Mouse (Mus musculus) heart, postnatal 0 days (tissue): ENCODE results near the gene Ccdc88a. TPM values are rescaled to one million over a fixed set of nuclear protein-coding genes. Genes with fewer than 3 reads are reported as not detected.
"Not testable (repeated sequence)": the region's sequence is repeated elsewhere in the genome, so short reads cannot be mapped to it uniquely, and the experiment has no call there.

Source experiments
- ATAC-seq: fragments of 200-750 bp; cut with Nextera tagmentation; 2 replicates; pipeline ENCODE4 v1.8.0; 2017; ENCODE audit warnings: low read depth, moderate number of reproducible peaks, moderate library complexity; ENCODE audit not compliant: insufficient read depth
- DNase-seq: peaks from one replicate; pipeline ENCODE4 v3.0.0-alpha.2; 2016; ENCODE audit warnings: low spot score
- H3K27ac ChIP-seq: fragments of 300-500 bp; sonication (generic); 2 replicates; pipeline ENCODE4 v1.5.1; 2014; ENCODE audit warnings: low read depth, mild to moderate bottlenecking
- H3K27me3 ChIP-seq: fragments of 300-500 bp; sonication (generic); 2 replicates; pipeline ENCODE4 v1.6.1; 2014; ENCODE audit warnings: low read length, mixed read lengths; ENCODE audit not compliant: control insufficient read depth, insufficient read depth
- H3K36me3 ChIP-seq: fragments of 300-500 bp; sonication (generic); replicated peaks from 2 replicates; pipeline ENCODE4 v1.6.1; 2014; ENCODE audit warnings: low read length, mixed read lengths; ENCODE audit not compliant: control insufficient read depth, insufficient read depth
- H3K4me1 ChIP-seq: fragments of 300-500 bp; sonication (generic); 2 replicates; pipeline ENCODE4 v1.6.1; 2014; ENCODE audit warnings: antibody characterized with exemption; ENCODE audit not compliant: control insufficient read depth, insufficient read depth
- H3K4me2 ChIP-seq: fragments of 300-500 bp; sonication (generic); 2 replicates; pipeline ENCODE4 v1.6.1; 2014; ENCODE audit warnings: low read depth, mild to moderate bottlenecking, low read length, moderate library complexity
- H3K4me3 ChIP-seq: fragments of 300-500 bp; sonication (generic); 2 replicates; pipeline ENCODE4 v1.5.1; 2014; ENCODE audit warnings: low read depth, low read length
- H3K9ac ChIP-seq: fragments of 300-500 bp; sonication (generic); replicated peaks from 2 replicates; pipeline ENCODE4 v1.6.1; 2014; ENCODE audit warnings: low read depth, low read length, mixed read lengths
- H3K9me3 ChIP-seq: fragments of 300-500 bp; sonication (generic); replicated peaks from 2 replicates; pipeline ENCODE4 v1.6.1; 2016; ENCODE audit warnings: low read length; ENCODE audit not compliant: control insufficient read depth
- CTCF ChIP-seq: IDR thresholded peaks from 2 replicates; pipeline ENCODE4 v1.5.1; 2016; ENCODE audit warnings: antibody characterized with exemption, control low read depth, low read depth
- EP300 ChIP-seq: IDR thresholded peaks from 2 replicates; pipeline ENCODE4 v1.6.1; 2016; ENCODE audit warnings: antibody characterized with exemption, low read depth
- WGBS: fragments of 180-500 bp; shearing (Covaris S2); extraction: QIAGEN DNeasy Blood & Tissue Kit; methylation state at CpG from one replicate; pipeline ENCODE4 v1.1.7; 2014; 5-methylcytosine and 5-hydroxymethylcytosine counted together
- polyA plus RNA-seq: library from polyadenylated mRNA; unstranded; fragments of >200 nt; fragmentation: Nextera tagmentation; extraction: Ambion mirVana; gene quantifications from 2 replicates; pipeline ENCODE4 v1.2.1, GENCODE M21; 2015
- total RNA-seq: library from RNA; depleted of rRNA; stranded (reverse); fragments of >200 nt; gene quantifications from 2 replicates; pipeline ENCODE4 v1.2.3, GENCODE M21; 2014; ENCODE audit warnings: low replicate concordance

Ccdc88a gene
- total and polyA plus RNA-seq, 2 experiments from 2014 or later: 11.9 to 13.6 TPM

- Histone ChIP-seq H3K9me3 (no peaks in the 10 kb centered on the region), H3K27ac (no peak overlapping the region), H3K27me3 (no peaks in the 10 kb centered on the region), H3K4me1 (no peaks in the 10 kb centered on the region), H3K4me3 (no peak overlapping the region), H3K4me2 (no peak overlapping the region), H3K36me3 (peaks cover 66% of the 10 kb centered on the region), H3K9ac (no peak overlapping the region)
- ATAC-seq: no peak
- 93% methylated on average over 1 of the region's 1 CpGs for WGBS
- TF ChIP-seq CTCF (no peak), EP300 (no peak)
- DNase-seq: no peak
Observed at GRCm38 (mm10) chr11:29538201-29538600, 164.7 kb downstream of the Ccdc88a start.

DNA sequence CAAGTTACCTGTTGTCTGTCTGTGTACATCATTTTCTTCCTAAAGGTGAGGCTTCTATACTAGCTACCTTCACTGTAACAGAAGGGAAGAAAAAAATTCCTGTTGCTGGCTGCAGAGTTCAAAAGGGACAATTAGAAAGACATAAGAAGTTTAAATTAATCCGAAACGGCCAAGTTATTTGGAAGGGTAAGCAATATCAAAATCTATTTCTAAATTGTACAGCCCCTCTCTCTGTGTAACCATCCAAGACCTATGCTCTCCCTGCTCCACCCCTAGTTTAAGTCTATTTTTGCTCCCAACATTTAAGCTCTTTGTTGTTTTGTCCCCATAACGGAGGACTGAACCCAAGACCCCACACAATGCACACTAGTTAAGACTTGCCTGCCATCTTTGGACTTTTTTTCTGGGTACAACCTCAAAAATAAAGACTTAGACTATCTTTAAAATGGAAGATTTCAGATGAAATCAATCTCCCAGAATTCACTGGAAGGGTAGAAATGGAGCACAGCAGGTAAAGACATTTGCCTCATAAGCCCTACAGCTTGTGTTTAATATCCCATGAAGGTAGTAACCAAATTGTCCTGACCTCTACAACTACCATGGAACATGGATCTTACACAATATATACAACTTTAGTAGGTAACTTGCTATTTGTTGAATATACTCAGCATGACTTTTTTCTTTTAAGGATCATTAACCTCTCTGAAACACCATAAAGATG, 170.9 kb downstream of the Ccdc88a start:
- ATAC-seq: no peak
- H3K4me3 ChIP-seq: no peak overlapping the region
- TF ChIP-seq CTCF (no peak), EP300 (no peak)
- H3K27me3 ChIP-seq: no peaks in the 10 kb centered on the region
- H3K4me2 ChIP-seq: no peak overlapping the region
- peaks cover 43% of the 10 kb centered on the region for H3K36me3 ChIP-seq
- H3K9ac ChIP-seq: no peak overlapping the region
- no peaks in the 10 kb centered on the region for H3K9me3 ChIP-seq
- 93% methylated on average over 3 of the region's 3 CpGs for WGBS
- H3K27ac ChIP-seq: no peak overlapping the region
- peaks cover 11% of the 10 kb centered on the region; the same call in 1 of the 2 replicates for H3K4me1 ChIP-seq
- DNase-seq: no peak

DNA sequence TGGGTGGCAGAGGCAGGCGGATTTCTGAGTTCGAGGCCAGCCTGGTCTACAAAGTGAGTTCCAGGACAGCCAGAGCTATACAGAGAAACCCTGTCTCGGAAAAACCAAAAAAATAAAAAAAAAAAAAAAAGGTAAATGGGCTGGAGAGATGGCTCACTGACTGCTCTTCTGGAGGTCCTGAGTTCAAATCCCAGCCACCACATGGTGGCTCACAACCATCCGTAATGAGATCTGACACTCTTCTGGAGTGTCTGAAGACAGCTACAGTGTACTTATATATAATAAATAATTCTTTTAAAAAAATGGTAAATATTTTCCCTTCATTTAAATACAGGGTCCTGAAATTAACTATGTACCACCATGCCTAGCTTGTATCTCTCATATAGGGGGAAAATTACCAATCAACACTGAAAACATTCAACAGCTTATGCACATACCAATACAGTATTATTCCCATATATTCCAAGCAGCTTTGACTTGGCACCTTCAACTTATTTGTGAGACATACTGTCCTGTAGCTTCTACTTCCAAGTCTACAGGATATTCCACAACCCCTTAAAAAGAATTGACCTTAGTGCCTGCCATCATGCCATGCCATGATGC, 171.8 kb downstream of the Ccdc88a start:
- H3K36me3 ChIP-seq: peaks cover 40% of the 10 kb centered on the region
- H3K4me3 ChIP-seq, H3K9ac ChIP-seq, H3K9me3 ChIP-seq, ATAC-seq, H3K27ac ChIP-seq, DNase-seq, H3K4me2 ChIP-seq, H3K27me3 ChIP-seq: not testable (repeated sequence)
- peaks cover 11% of the 10 kb centered on the region; the same call in 1 of the 2 replicates for H3K4me1 ChIP-seq
- WGBS: 82% methylated on average over 4 of the region's 4 CpGs

- not testable (repeated sequence) for H3K9me3 ChIP-seq, H3K9ac ChIP-seq, ATAC-seq, DNase-seq, H3K4me3 ChIP-seq, H3K27ac ChIP-seq, H3K27me3 ChIP-seq
- H3K36me3 ChIP-seq: peaks cover 31% of the 10 kb centered on the region
- peak overlapping the region; percentile 92; the same call in 1 of the 2 replicates for H3K4me2 ChIP-seq
- H3K4me1 ChIP-seq: peaks cover 11% of the 10 kb centered on the region; the same call in 1 of the 2 replicates
- WGBS: 90% methylated on average over 2 of the region's 2 CpGs
Observed at GRCm38 (mm10) chr11:29546297-29546696, 172.8 kb downstream of the Ccdc88a start.

DNA sequence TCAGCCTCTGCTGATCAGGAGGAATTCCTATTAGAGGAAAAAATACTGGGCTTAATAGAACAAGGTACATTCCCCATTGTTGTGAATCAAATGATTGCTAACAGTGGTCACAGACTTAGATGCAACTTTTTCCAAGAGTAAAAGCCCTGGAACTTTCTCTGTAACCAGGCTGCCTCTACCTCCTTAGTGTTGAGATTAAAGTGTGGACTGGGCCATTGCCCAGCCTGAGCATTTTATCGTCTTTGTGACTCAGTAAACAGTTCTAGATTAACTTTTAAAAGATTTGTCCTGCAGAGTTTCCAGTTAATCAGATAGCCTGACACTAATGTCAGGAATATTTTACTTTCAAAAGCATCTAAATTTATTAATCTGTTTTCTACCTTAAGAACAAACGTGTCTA, 173.3 kb downstream of the Ccdc88a start:
- peak overlapping the region; percentile 93 for H3K9ac ChIP-seq

More for the DNA sequence above, 173.3 kb downstream of the Ccdc88a start:
- Histone ChIP-seq H3K4me2 (peak overlapping the region; percentile 92), H3K27me3 (no peaks in the 10 kb centered on the region), H3K4me1 (peaks cover 11% of the 10 kb centered on the region; the same call in 1 of the 2 replicates), H3K9me3 (no peaks in the 10 kb centered on the region), H3K27ac (peak overlapping the region; percentile 76; the same call in 1 of the 2 replicates), H3K4me3 (peak overlapping the region; percentile 93), H3K36me3 (peaks cover 26% of the 10 kb centered on the region)
- ATAC-seq (no peak), DNase-seq (no peak)
- 8% methylated on average over 2 of the region's 2 CpGs for WGBS
- no peak for TF ChIP-seq EP300
- TF ChIP-seq CTCF: no peak
